Mouse (Mus musculus) hindbrain, embryonic 13.5 days (tissue): ENCODE results near the gene Vmo1. TPM values are rescaled to one million over a fixed set of nuclear protein-coding genes. Genes with fewer than 3 reads are reported as not detected.

Source experiments
- ATAC-seq: fragments of 200-750 bp; cut with Nextera tagmentation; 2 replicates; pipeline ENCODE4 v1.8.0; 2017; ENCODE audit warnings: moderate TSS enrichment; ENCODE audit not compliant: low FRiP score
- H3K27ac ChIP-seq: fragments of 300-500 bp; sonication (generic); 2 replicates; pipeline ENCODE4 v1.5.1; 2015; ENCODE audit warnings: inconsistent platforms, mild to moderate bottlenecking, moderate library complexity
- H3K27me3 ChIP-seq: fragments of 300-500 bp; sonication (generic); 2 replicates; pipeline ENCODE4 v1.6.1; 2015; ENCODE audit warnings: mild to moderate bottlenecking, inconsistent platforms
- H3K36me3 ChIP-seq: fragments of 300-500 bp; sonication (generic); 2 replicates; pipeline ENCODE4 v1.6.1; 2015; ENCODE audit warnings: mild to moderate bottlenecking, inconsistent platforms
- H3K4me1 ChIP-seq: fragments of 300-500 bp; sonication (generic); replicated peaks from 2 replicates; pipeline ENCODE4 v1.6.1; 2015; ENCODE audit warnings: inconsistent platforms
- H3K4me2 ChIP-seq: fragments of 300-500 bp; sonication (generic); 2 replicates; pipeline ENCODE4 v1.6.1; 2015; ENCODE audit warnings: inconsistent platforms, mild to moderate bottlenecking, moderate library complexity
- H3K4me3 ChIP-seq: fragments of 300-500 bp; sonication (generic); 2 replicates; pipeline ENCODE4 v1.5.1; 2015; ENCODE audit warnings: mild to moderate bottlenecking, inconsistent platforms
- H3K9ac ChIP-seq: fragments of 300-500 bp; sonication (generic); 2 replicates; pipeline ENCODE4 v1.6.1; 2015; ENCODE audit warnings: mild to moderate bottlenecking, inconsistent platforms
- H3K9me3 ChIP-seq: fragments of 300-500 bp; sonication (generic); 2 replicates; pipeline ENCODE4 v1.6.1; 2016; ENCODE audit warnings: inconsistent platforms
- WGBS: fragments of 180-500 bp; shearing (Covaris S2); methylation state at CpG from one replicate; pipeline ENCODE4 v1.1.7; 2015; 5-methylcytosine and 5-hydroxymethylcytosine counted together
- polyA plus RNA-seq: library from polyadenylated mRNA; unstranded; fragments of >200 nt; fragmentation: Nextera tagmentation; extraction: Ambion mirVana; gene quantifications from 2 replicates; pipeline ENCODE4 v1.2.1, GENCODE M21; 2015

Gene Vmo1
- polyA plus RNA-seq, 1 experiment from 2014 or later: not detected

DNA sequence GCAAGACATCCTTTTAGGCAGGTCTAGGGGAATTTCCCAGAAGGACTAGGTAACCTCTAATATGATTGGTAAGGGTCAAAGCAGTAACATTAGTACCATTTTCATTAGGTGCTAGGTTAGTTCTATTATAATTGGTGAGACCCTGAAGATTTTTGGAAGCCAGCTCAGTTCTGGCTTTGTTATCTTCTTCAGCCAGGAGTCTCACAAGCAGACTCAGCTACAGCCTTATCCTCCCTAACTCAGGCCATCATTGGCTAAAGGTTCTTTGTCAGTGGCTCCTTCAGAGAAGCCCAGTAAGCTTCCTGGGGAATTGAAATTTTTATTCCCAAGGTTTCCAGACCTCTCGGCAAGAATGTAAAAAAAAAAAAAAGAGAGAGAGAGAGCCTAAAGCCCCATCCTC lies 4.0 kb upstream of the Vmo1 start:
- Histone ChIP-seq H3K4me3 (no peak overlapping the region), H3K9ac (no peak overlapping the region), H3K4me1 (peaks cover 17% of the 10 kb centered on the region), H3K27ac (no peak overlapping the region), H3K9me3 (no peaks in the 10 kb centered on the region), H3K36me3 (no peaks in the 10 kb centered on the region), H3K4me2 (no peak overlapping the region), H3K27me3 (peaks cover 15% of the 10 kb centered on the region)
- 54% methylated on average over 1 of the region's 1 CpGs for WGBS
- ATAC-seq: no peak

DNA sequence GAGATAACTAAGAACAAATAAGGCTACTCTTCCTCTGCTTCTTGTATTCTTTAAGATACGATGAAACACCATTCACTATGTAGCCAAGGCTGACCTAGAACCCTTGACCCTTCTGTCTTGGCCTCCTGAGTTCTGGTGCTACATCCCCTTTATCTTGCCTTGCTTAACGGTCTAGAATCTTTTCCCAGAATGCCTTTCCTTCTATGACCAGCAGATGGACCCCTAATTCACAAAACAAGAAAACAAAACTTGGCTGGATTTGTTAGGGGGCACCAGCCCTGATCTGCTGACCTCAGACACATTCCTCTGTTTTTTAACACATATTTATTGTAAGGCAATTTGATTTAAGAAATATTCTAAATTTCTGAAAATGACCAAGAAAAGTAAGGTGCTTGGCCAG lies 1.9 kb upstream of the Vmo1 start:
- no peak for ATAC-seq
- Histone ChIP-seq H3K9me3 (no peaks in the 10 kb centered on the region), H3K9ac (no peak overlapping the region), H3K27me3 (peaks cover 15% of the 10 kb centered on the region), H3K4me3 (no peak overlapping the region), H3K4me1 (peaks cover 19% of the 10 kb centered on the region), H3K4me2 (no peak overlapping the region), H3K27ac (no peak overlapping the region), H3K36me3 (no peaks in the 10 kb centered on the region)
- WGBS: 29% methylated on average over 2 of the region's 2 CpGs

DNA sequence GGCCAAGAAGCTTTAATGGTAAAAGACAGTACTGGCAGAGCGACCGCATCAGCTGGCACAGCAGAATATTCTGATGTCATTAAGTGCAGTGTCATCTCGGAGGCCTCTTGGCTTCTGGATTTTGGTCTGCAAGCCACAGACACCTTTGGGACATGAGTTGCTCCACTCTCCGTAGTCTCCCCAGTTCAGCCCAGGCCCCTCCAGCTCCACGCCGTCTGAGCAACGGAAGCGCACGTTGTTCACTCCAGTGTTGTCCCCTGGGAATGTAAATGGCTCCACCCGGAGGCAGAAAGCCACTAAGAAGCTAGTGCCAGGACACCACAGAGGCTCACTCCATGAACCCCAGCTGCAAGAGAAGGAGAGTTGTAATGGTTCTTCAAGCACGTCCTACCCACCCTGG lies 896 bp downstream of the Vmo1 start:
- Histone ChIP-seq H3K9me3 (no peaks in the 10 kb centered on the region), H3K36me3 (no peaks in the 10 kb centered on the region), H3K4me3 (no peak overlapping the region), H3K27ac (no peak overlapping the region), H3K4me2 (no peak overlapping the region), H3K27me3 (peaks cover 14% of the 10 kb centered on the region; the same call in 1 of the 2 replicates), H3K9ac (peak overlapping the region; percentile 24; the same call in 1 of the 2 replicates), H3K4me1 (peaks cover 15% of the 10 kb centered on the region)
- ATAC-seq: no peak
- WGBS: 40% methylated on average over 11 of the region's 11 CpGs

DNA sequence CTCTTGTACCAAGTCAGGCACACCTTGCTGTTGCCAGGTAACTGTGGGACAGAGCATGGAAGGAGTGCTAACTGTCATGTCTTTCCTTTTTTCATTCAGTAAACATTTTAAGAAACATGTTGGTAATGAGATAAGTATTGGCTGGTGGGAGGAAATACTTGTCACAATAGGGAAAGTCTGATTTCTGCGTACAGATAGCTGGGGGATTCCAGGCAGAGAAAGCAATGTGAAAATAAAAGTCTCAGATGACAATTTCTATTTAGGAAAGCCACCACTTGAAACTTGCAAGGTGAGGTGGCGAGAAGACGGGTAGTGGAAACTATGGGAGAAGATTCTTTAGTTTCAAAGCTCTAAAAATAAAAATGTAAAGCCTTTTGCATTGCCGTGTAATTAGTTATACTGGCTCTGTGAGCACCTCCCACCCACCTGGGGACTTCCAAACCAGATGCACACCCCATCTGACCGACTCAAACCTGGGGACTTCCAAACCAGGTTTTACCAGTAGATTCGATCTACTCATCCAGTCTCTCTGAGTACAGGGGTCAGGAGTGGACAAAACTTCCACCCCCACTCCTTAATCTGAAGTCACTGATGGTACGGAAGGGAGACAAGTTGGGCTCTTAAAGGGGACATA lies 1.6 kb downstream of the Vmo1 start:
- Histone ChIP-seq H3K4me2 (no peak overlapping the region), H3K4me3 (no peak overlapping the region), H3K27ac (no peak overlapping the region), H3K4me1 (peaks cover 15% of the 10 kb centered on the region), H3K9me3 (no peaks in the 10 kb centered on the region), H3K36me3 (no peaks in the 10 kb centered on the region), H3K27me3 (peaks cover 16% of the 10 kb centered on the region; the same call in 1 of the 2 replicates), H3K9ac (no peak overlapping the region)
- no peak for ATAC-seq
- WGBS: 82% methylated on average over 7 of the region's 7 CpGs

DNA sequence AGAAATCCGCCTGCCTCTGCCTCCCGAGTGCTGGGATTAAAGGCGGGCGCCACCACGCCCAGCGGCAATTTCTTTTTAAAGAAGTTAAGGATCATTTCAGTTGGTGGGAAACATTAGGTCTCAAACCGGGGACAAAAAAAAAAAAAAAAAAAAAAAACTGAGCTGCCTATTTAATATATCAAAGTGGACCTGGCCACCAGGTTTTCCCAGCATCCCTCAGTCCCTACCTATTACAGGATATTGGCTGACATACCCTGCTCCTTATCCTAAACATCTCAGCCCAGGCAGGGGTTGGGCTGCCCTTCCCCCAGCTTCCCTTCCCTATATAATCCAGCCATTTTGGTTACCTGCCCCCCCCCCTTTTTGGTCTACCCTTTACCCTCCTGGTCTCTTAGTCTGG lies 2.6 kb downstream of the Vmo1 start:
- Histone ChIP-seq H3K36me3 (no peaks in the 10 kb centered on the region), H3K9me3 (no peaks in the 10 kb centered on the region), H3K4me1 (peaks cover 15% of the 10 kb centered on the region), H3K4me3 (no peak overlapping the region), H3K27me3 (peaks cover 16% of the 10 kb centered on the region; the same call in 1 of the 2 replicates), H3K9ac (no peak overlapping the region), H3K4me2 (no peak overlapping the region), H3K27ac (no peak overlapping the region)
- 91% methylated on average over 7 of the region's 7 CpGs for WGBS
- ATAC-seq: no peak

DNA sequence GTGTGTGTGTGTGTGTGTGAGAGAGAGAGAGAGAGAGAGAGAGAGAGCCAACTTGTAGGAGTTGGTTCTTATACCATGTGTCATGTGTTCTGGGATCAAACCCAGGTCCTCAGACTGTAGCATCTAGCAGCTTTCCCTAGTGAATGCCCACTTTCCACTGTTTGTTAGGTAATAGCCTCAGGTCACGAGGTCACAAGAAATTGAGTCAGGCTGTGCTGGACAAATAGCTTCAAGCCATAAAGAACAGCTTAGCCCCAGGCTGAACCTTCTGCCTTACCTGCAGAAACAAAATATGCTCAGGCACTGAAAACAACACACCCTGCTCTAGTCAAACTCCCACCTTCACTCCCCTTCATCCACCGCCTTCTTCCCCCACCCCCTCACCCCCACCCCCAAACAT lies 3.2 kb downstream of the Vmo1 start:
- no peak overlapping the region for H3K9ac ChIP-seq
- no peaks in the 10 kb centered on the region for H3K36me3 ChIP-seq
- peaks cover 15% of the 10 kb centered on the region for H3K4me1 ChIP-seq
- H3K27ac ChIP-seq: no peak overlapping the region
- no peaks in the 10 kb centered on the region for H3K9me3 ChIP-seq
- no peak for ATAC-seq
- peaks cover 16% of the 10 kb centered on the region; the same call in 1 of the 2 replicates for H3K27me3 ChIP-seq
- H3K4me3 ChIP-seq: no peak overlapping the region
- no peak overlapping the region for H3K4me2 ChIP-seq
- 83% methylated on average over 2 of the region's 2 CpGs for WGBS

DNA sequence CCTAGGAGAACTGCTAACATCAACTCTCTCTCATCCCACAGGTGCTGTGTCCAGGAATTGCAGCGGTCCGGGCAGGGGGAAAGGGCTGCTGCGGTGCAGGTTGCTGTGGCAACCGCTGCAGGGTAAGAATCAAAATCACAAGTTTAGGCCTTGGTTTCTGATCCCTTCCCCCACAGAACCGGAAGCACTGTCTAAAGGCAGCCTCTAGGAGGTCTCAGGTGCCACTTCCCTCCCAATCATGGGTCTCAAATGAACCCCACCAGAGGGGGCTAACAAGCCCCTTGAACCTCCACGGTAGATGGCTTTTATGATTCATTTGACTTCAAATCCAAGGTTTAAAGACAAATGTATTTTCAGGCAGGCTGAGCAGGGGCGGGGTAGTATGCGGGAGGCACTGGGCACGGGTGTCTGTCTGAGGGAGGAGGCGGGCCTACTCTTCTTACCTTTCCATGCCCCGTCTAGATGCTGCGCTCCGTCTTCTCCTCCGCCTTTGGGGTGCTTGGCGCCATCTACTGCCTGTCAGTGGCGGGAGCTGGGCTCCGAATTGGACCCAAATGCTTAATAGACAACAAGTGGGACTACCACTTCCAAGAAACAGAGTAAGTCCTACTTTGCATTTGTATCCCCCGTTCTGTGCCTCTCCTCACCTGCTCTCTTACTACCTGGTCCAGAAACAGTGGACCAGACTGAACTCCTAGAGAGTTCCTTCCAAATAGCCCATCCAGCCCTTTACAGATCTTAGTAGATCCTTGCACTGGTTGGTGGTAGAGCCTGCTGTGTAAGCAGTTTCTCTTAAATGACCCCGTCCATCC lies 4.5 kb downstream of the Vmo1 start:
- Histone ChIP-seq H3K9ac (peak overlapping the region; percentile 39; the same call in 1 of the 2 replicates), H3K9me3 (no peaks in the 10 kb centered on the region), H3K36me3 (no peaks in the 10 kb centered on the region), H3K4me1 (peaks cover 15% of the 10 kb centered on the region), H3K4me3 (no peak overlapping the region), H3K27me3 (peaks cover 20% of the 10 kb centered on the region; the same call in 1 of the 2 replicates), H3K4me2 (peak overlapping the region; percentile 41), H3K27ac (no peak overlapping the region)
- 6% methylated on average over 19 of the region's 19 CpGs for WGBS
- ATAC-seq: peak; percentile 74; the same call in 1 of the 2 replicates

DNA sequence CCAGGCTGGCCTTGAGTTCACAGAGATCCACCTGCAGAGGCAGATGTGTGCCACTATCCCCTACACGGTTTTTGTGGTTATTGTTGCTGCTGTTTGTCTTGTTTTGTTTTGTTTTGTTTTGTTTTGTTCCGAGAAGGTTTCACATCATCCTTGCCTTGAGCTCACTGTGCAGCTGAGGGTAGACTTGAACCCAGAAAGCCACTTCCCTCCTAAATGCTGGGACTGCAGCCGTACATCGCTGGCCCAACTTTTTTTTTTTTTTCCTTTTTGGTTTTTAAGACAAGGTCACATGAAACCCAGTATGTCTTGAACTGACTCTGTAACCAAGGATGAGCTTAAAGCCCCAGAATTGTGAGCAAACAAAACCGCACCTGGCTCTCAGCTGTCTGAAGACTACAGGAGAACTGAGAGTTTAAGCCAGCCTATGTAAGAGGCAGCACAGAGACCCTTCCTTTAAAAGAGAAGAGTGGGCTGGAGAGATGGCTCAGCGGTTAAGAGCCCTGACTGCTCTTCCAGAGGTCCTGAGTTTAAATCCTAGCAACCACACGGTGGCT lies 7.4 kb downstream of the Vmo1 start:
- ATAC-seq: no peak
- peaks cover 9% of the 10 kb centered on the region for H3K4me1 ChIP-seq
- H3K4me2 ChIP-seq: no peak overlapping the region
- no peak overlapping the region for H3K4me3 ChIP-seq
- no peak overlapping the region for H3K27ac ChIP-seq
- H3K9ac ChIP-seq: no peak overlapping the region
- H3K36me3 ChIP-seq: no peaks in the 10 kb centered on the region
- peaks cover 22% of the 10 kb centered on the region; the same call in 1 of the 2 replicates for H3K27me3 ChIP-seq
- 71% methylated on average over 7 of the region's 7 CpGs for WGBS
- no peaks in the 10 kb centered on the region for H3K9me3 ChIP-seq

DNA sequence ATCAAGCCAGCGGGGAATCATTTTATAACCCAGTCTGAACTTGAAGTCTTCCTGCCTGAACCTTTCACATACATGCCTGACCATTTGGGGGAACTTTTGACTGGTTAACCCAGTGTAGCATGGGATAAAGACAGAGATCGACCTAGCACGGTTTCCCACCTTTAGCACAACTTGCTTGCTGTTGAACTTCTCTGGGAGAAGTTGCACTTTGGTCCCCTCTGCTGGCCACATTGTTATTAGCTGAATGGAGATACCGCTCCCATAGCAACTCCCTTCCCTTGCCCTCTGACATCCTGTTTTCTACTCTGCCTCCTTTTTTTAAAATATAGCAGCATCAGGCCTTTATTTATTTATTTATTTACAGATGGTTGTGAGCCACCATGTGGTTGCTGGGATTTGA lies 8.0 kb downstream of the Vmo1 start:
- H3K9ac ChIP-seq: no peak overlapping the region
- no peak overlapping the region for H3K27ac ChIP-seq
- H3K4me2 ChIP-seq: no peak overlapping the region
- no peak overlapping the region for H3K4me3 ChIP-seq
- no peaks in the 10 kb centered on the region for H3K36me3 ChIP-seq
- ATAC-seq: no peak
- no peaks in the 10 kb centered on the region for H3K9me3 ChIP-seq
- 28% methylated on average over 4 of the region's 4 CpGs for WGBS
- peaks cover 22% of the 10 kb centered on the region; the same call in 1 of the 2 replicates for H3K27me3 ChIP-seq
- peaks cover 9% of the 10 kb centered on the region for H3K4me1 ChIP-seq

DNA sequence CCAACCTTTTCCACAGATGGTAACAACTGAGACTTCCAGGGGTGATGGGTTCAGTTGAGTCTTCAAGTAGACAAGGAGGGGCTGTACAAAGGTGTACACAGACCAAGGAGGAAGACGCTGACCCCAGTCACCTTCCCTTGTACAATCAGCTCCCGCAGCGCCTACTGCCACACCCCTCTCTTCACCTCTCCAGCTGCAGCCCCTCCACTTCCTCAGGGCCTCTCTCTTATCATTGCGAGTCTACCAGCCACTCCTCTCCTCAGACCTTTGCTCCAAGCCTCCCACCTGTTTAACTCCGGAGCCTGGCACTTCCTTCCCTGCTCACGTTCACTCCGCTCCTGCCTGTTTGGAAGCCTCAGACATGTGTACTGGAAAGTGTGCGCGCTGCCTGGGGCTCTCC lies 9.4 kb downstream of the Vmo1 start, which contains the start of gene Tm4sf5:
TSS of gene Tm4sf5 (plus strand) at position 275 of the 400 bp plus-strand sequence.
- no peaks in the 10 kb centered on the region for H3K9me3 ChIP-seq
- H3K9ac ChIP-seq: 0 out of 2 replicates have a peak within 1 kb of the TSS, but pooled peaks have one; percentile 19
- H3K4me2 ChIP-seq: no peak within 1 kb of the TSS
- peaks cover 14% of the 10 kb centered on the region; the same call in 1 of the 2 replicates for H3K27me3 ChIP-seq
- 76% methylated on average over 9 of the region's 9 CpGs for WGBS
- H3K4me3 ChIP-seq: no peak within 1 kb of the TSS
- no peaks in the 10 kb centered on the region for H3K36me3 ChIP-seq
- no peak for ATAC-seq
- H3K27ac ChIP-seq: no peak within 1 kb of the TSS
- peaks cover 5% of the 10 kb centered on the region for H3K4me1 ChIP-seq

DNA sequence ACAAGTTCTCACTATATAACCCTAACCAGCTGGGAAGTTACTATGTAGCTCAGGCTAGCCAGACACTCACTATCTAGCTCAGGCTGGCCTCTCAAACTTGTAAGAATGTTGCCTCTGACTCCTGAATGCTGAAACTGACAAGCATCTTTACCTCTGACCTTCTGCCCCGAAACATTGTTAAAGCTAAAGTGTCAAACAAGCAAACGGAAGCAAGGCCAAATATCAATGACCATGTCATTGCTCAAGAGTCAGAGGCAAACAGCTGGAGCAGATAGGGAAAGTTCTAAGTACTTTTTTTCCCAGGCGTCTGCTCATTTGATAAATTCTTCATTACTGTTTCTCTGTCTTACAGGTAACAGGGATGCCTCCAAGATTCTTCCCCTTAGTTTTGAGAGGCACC lies 12.4 kb downstream of the Vmo1 start:
- Histone ChIP-seq H3K9ac (no peak overlapping the region), H3K9me3 (no peaks in the 10 kb centered on the region), H3K27ac (no peak overlapping the region), H3K4me2 (no peak overlapping the region), H3K36me3 (no peaks in the 10 kb centered on the region), H3K27me3 (0 out of 2 replicates have a peak, but pooled peaks cover 6% of the 10 kb centered on the region), H3K4me3 (no peak overlapping the region), H3K4me1 (no peaks in the 10 kb centered on the region)
- 75% methylated on average over 3 of the region's 3 CpGs for WGBS
- no peak for ATAC-seq

DNA sequence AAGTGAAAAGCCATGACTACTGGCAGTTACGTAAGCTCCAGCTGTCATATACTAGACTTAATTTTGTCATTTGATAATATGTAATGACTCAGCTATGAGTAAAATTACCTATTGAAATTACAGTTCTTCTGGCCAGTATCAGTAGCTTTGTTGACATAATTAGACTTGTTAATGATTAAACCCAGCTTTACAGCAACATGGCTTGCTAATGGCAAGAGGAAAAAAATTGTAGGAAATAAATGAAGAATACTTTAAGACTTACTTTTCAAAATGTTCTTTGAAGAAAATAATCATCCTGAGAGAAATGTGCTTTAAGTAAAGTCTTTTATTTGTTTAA lies 14.0 kb downstream of the Vmo1 start:
- H3K4me3 ChIP-seq: no peak overlapping the region
- H3K36me3 ChIP-seq: no peaks in the 10 kb centered on the region
- H3K9me3 ChIP-seq: no peaks in the 10 kb centered on the region
- H3K9ac ChIP-seq: no peak overlapping the region
- no peak for ATAC-seq
- no peak overlapping the region for H3K27ac ChIP-seq
- 0 out of 2 replicates have a peak, but pooled peaks cover 6% of the 10 kb centered on the region for H3K27me3 ChIP-seq
- no peak overlapping the region for H3K4me2 ChIP-seq
- WGBS: 96% methylated on average over 1 of the region's 1 CpGs
- H3K4me1 ChIP-seq: no peaks in the 10 kb centered on the region
